Mouse (Mus musculus) hindbrain, embryonic 14.5 days (tissue): Measurements from ENCODE around the gene Tmem56. TPM values are rescaled to one million over a fixed set of nuclear protein-coding genes. Genes with fewer than 3 reads are reported as not detected.

Source experiments
- ATAC-seq: fragments of 200-750 bp; cut with Nextera tagmentation; 2 replicates; pipeline ENCODE4 v1.8.0; 2017; ENCODE audit warnings: moderate number of reproducible peaks, mild to moderate bottlenecking, moderate TSS enrichment, moderate library complexity; ENCODE audit not compliant: low FRiP score
- DNase-seq: peaks from one replicate; pipeline ENCODE4 v3.0.0-alpha.2; 2015; ENCODE audit warnings: low spot score
- H3K27ac ChIP-seq: fragments of 300-500 bp; sonication (generic); 2 replicates; pipeline ENCODE4 v1.5.1; 2014; ENCODE audit warnings: mild to moderate bottlenecking, moderate library complexity
- H3K27me3 ChIP-seq: fragments of 300-500 bp; sonication (generic); 2 replicates; pipeline ENCODE4 v1.6.1; 2014; ENCODE audit warnings: mild to moderate bottlenecking, low read length, mixed read lengths; ENCODE audit not compliant: control insufficient read depth, insufficient read depth
- H3K36me3 ChIP-seq: fragments of 300-500 bp; sonication (generic); replicated peaks from 2 replicates; pipeline ENCODE4 v1.6.1; 2014; ENCODE audit not compliant: control insufficient read depth, insufficient read depth
- H3K4me1 ChIP-seq: fragments of 300-500 bp; sonication (generic); replicated peaks from 2 replicates; pipeline ENCODE4 v1.6.1; 2014; ENCODE audit warnings: antibody characterized with exemption, low read length, mixed read lengths; ENCODE audit not compliant: control insufficient read depth, insufficient read depth
- H3K4me2 ChIP-seq: fragments of 300-500 bp; sonication (generic); replicated peaks from 2 replicates; pipeline ENCODE4 v1.6.1; 2014; ENCODE audit warnings: mild to moderate bottlenecking, moderate library complexity
- H3K4me3 ChIP-seq: fragments of 300-500 bp; sonication (generic); replicated peaks from 2 replicates; pipeline ENCODE4 v1.5.1; 2014; ENCODE audit warnings: mild to moderate bottlenecking, low read length
- H3K9ac ChIP-seq: fragments of 300-500 bp; sonication (generic); 2 replicates; pipeline ENCODE4 v1.6.1; 2014
- H3K9me3 ChIP-seq: fragments of 300-500 bp; sonication (generic); 2 replicates; pipeline ENCODE4 v1.6.1; 2016; ENCODE audit warnings: low read length; ENCODE audit not compliant: control insufficient read depth
- WGBS: fragments of 180-500 bp; shearing (Covaris S2); extraction: QIAGEN DNeasy Blood & Tissue Kit; methylation state at CpG from one replicate; pipeline ENCODE4 v1.1.7; 2014; 5-methylcytosine and 5-hydroxymethylcytosine counted together
- polyA plus RNA-seq: library from polyadenylated mRNA; unstranded; fragments of >200 nt; fragmentation: Nextera tagmentation; extraction: Ambion mirVana; gene quantifications from 2 replicates; pipeline ENCODE4 v1.2.1, GENCODE M21; 2014

The Tmem56 gene
- polyA plus RNA-seq, 1 experiment from 2014 or later, result 4.3 TPM

DNA sequence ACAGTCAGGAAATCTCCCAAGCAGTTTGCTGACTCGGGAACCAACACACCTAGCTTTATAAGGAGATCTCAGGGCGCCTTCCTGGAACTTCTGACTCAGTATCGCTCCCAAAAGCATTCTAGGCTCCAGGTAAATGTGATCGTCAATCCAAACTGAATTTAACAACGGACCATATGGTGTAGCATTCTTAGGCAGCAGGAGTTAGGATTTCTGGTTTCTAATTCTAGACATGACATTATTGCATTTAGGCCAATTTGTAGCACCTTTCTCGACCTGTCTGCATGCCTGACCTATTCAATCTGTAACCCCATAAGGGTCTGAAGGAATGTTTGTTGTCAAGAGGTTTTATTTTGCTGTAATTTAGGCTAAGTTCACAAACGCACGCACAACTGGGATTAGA lies 7.8 kb upstream of the Tmem56 start:
- 0 out of 2 replicates have a peak overlapping the region, but pooled peaks have one; percentile 90 for H3K27ac ChIP-seq
- H3K4me1 ChIP-seq, result peaks cover 3% of the 10 kb centered on the region; the same call in 1 of the 2 replicates
- peak overlapping the region; percentile 77 for H3K4me2 ChIP-seq
- H3K9ac ChIP-seq, result peak overlapping the region; percentile 57
- no peaks in the 10 kb centered on the region for H3K9me3 ChIP-seq
- no peak for ATAC-seq
- peak overlapping the region; percentile 45; the same call in 1 of the 2 replicates for H3K4me3 ChIP-seq
- no peaks in the 10 kb centered on the region for H3K36me3 ChIP-seq
- DNase-seq, result no peak
- 79% methylated on average over 8 of the region's 8 CpGs for WGBS
- no peaks in the 10 kb centered on the region for H3K27me3 ChIP-seq

- H3K9me3 ChIP-seq, result no peaks in the 10 kb centered on the region
- DNase-seq (no peak), ATAC-seq (no peak)
- no peak overlapping the region for H3K27ac ChIP-seq
- H3K36me3 ChIP-seq, result no peaks in the 10 kb centered on the region
- no peaks in the 10 kb centered on the region; the same call in 1 of the 2 replicates for H3K4me1 ChIP-seq
- no peaks in the 10 kb centered on the region for H3K27me3 ChIP-seq
- H3K4me2 ChIP-seq, result no peak overlapping the region
- H3K9ac ChIP-seq, result no peak overlapping the region
- WGBS, result 98% methylated on average over 2 of the region's 2 CpGs
- no peak overlapping the region for H3K4me3 ChIP-seq
Measured at GRCm38 (mm10) chr3:121287151-121287550, 4.3 kb upstream of the Tmem56 start.

- H3K27me3 ChIP-seq, result no peaks in the 10 kb centered on the region
- ATAC-seq (no peak), DNase-seq (no peak)
- H3K4me1 ChIP-seq, result no peaks in the 10 kb centered on the region
- H3K9ac ChIP-seq, result no peak overlapping the region
- H3K4me3 ChIP-seq, result no peak overlapping the region
- no peak overlapping the region for H3K4me2 ChIP-seq
- H3K9me3 ChIP-seq, result no peaks in the 10 kb centered on the region
- no peaks in the 10 kb centered on the region for H3K36me3 ChIP-seq
- WGBS, result 94% methylated on average over 6 of the region's 6 CpGs
- H3K27ac ChIP-seq, result no peak overlapping the region
Measured at GRCm38 (mm10) chr3:121285219-121285618, 2.3 kb upstream of the Tmem56 start.

DNA sequence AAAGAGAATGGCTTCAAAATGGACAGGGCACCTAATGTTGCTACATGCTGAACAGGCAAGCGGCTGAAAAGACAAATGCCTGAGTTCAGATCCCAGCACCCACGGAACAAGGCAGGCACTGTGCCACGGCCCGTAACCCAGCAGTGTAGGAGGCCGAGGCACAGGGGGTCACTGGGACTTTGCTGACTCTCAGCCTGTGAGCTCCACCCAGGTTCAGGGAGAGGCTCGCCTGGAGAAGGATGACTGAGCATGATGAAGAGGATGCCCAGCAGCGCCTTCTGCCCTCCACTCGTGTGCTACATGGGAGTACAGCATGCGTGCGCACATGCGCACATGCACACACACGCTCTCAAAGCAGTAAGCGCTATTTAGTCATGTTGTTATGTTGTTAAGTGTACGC lies 3.2 kb downstream of the Tmem56 start:
- no peak for ATAC-seq
- no peak overlapping the region for H3K27ac ChIP-seq
- H3K9ac ChIP-seq, result no peak overlapping the region
- H3K9me3 ChIP-seq, result no peaks in the 10 kb centered on the region
- no peak overlapping the region for H3K4me3 ChIP-seq
- no peaks in the 10 kb centered on the region for H3K4me1 ChIP-seq
- no peak overlapping the region for H3K4me2 ChIP-seq
- H3K27me3 ChIP-seq, result no peaks in the 10 kb centered on the region
- no peaks in the 10 kb centered on the region for H3K36me3 ChIP-seq
- WGBS, result 88% methylated on average over 14 of the region's 14 CpGs
- no peak for DNase-seq

GRCm38 (mm10) chr3:121277557-121277956 lies 5.3 kb downstream of the Tmem56 start:
- no peak for ATAC-seq
- 86% methylated on average over 4 of the region's 4 CpGs for WGBS
- H3K4me2 ChIP-seq, result no peak overlapping the region

DNA sequence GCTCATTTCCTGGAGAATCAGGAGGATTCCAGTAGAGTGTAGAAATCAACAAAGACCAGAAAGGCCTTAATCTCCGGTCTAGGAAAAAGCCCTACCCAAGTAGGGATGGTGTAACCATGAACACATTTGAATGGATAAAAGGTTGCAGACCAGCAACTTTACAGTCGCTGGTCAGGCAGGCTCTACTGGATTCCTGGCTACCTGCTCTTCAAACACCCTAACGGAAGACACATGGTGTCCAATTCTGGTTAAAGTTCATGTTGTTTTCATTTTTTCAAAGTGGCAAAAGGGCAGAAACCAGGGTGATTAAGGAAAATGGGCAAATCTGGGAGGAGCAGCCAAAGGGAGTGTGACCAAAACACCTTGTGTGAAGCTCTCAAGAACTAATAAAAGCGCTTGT lies 5.9 kb downstream of the Tmem56 start:
- ATAC-seq (no peak), DNase-seq (no peak)
- no peaks in the 10 kb centered on the region for H3K9me3 ChIP-seq
- no peaks in the 10 kb centered on the region for H3K27me3 ChIP-seq
- H3K4me3 ChIP-seq, result no peak overlapping the region
- H3K36me3 ChIP-seq, result no peaks in the 10 kb centered on the region
- WGBS, result 87% methylated on average over 4 of the region's 4 CpGs
- H3K4me1 ChIP-seq, result no peaks in the 10 kb centered on the region
- H3K9ac ChIP-seq, result no peak overlapping the region
- no peak overlapping the region for H3K27ac ChIP-seq
- no peak overlapping the region for H3K4me2 ChIP-seq

More at GRCm38 (mm10) chr3:121277557-121277956, 5.3 kb downstream of the Tmem56 start:
- H3K9ac ChIP-seq, result no peak overlapping the region
- H3K9me3 ChIP-seq, result no peaks in the 10 kb centered on the region
- H3K4me1 ChIP-seq, result no peaks in the 10 kb centered on the region
- H3K36me3 ChIP-seq, result no peaks in the 10 kb centered on the region
- H3K4me3 ChIP-seq, result no peak overlapping the region
- H3K27ac ChIP-seq, result no peak overlapping the region
- no peak for DNase-seq
- no peaks in the 10 kb centered on the region for H3K27me3 ChIP-seq

- DNase-seq (no peak), ATAC-seq (no peak)
- H3K4me1 ChIP-seq, result no peaks in the 10 kb centered on the region
- H3K4me3 ChIP-seq, result no peak overlapping the region
- H3K4me2 ChIP-seq, result no peak overlapping the region
- H3K27ac ChIP-seq, result no peak overlapping the region
- no peak overlapping the region for H3K9ac ChIP-seq
- H3K27me3 ChIP-seq, result no peaks in the 10 kb centered on the region
- WGBS, result 98% methylated on average over 2 of the region's 2 CpGs
- H3K36me3 ChIP-seq, result no peaks in the 10 kb centered on the region
- H3K9me3 ChIP-seq, result no peaks in the 10 kb centered on the region
Measured at GRCm38 (mm10) chr3:121274010-121274409, 8.9 kb downstream of the Tmem56 start.

DNA sequence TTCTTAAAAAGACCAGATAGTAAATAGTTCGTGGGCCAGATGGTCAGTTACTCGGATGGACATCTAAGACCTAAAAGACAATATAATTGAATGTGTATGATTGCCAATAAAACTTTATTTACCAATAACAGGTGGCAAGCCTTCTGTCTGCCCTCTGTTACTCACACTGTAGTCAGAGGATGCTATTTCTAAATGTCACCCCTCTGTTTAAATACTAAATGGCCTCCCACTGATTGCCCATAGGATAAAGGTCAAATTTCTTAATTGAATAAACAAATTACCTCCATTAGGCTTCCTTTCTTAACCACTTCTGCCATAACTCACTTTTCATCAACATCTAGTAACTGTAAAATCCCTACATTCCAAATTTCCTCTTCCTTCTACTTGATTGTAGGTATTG lies 10.3 kb downstream of the Tmem56 start:
- no peaks in the 10 kb centered on the region for H3K27me3 ChIP-seq
- H3K9ac ChIP-seq, result no peak overlapping the region
- WGBS, result 86% methylated on average over 2 of the region's 2 CpGs
- H3K9me3 ChIP-seq, result no peaks in the 10 kb centered on the region
- H3K4me1 ChIP-seq, result no peaks in the 10 kb centered on the region
- H3K4me3 ChIP-seq, result no peak overlapping the region
- H3K4me2 ChIP-seq, result no peak overlapping the region
- H3K36me3 ChIP-seq, result no peaks in the 10 kb centered on the region
- ATAC-seq, result no peak
- no peak overlapping the region for H3K27ac ChIP-seq
- DNase-seq, result no peak

GRCm38 (mm10) chr3:121267283-121267682 lies 15.6 kb downstream of the Tmem56 start:
- ATAC-seq (no peak), DNase-seq (no peak)
- H3K9me3 ChIP-seq, result no peaks in the 10 kb centered on the region
- no peak overlapping the region for H3K27ac ChIP-seq
- 0 out of 2 replicates have a peak, but pooled peaks cover 4% of the 10 kb centered on the region for H3K4me1 ChIP-seq
- no peak overlapping the region for H3K9ac ChIP-seq
- H3K4me3 ChIP-seq, result no peak overlapping the region
- no peak overlapping the region for H3K4me2 ChIP-seq
- H3K36me3 ChIP-seq, result no peaks in the 10 kb centered on the region
- WGBS, result 90% methylated on average over 5 of the region's 5 CpGs
- H3K27me3 ChIP-seq, result peaks cover 23% of the 10 kb centered on the region

DNA sequence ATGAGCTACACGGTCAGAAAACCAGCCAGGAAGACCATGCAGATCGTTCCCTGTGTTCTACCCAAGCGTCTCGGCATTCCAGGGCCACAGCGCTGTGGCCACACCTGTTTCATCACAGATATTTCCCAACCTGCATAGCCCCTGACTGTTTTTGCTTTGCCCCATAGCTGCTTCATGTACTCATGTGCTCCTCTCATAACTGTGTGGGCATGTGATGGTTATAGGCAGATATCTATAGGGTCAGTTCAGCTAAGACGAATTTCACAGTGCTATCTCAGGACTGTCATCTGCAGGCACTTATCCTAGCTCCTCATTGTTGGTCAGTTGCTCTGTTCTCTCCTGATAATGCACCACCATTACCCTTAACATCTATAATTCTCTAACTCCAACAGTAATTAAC lies 18.7 kb downstream of the Tmem56 start:
- H3K36me3 ChIP-seq, result no peaks in the 10 kb centered on the region
- no peak overlapping the region for H3K27ac ChIP-seq
- no peak for DNase-seq
- H3K4me1 ChIP-seq, result 0 out of 2 replicates have a peak, but pooled peaks cover 4% of the 10 kb centered on the region
- H3K4me2 ChIP-seq, result no peak overlapping the region
- ATAC-seq, result no peak
- H3K9ac ChIP-seq, result no peak overlapping the region
- peaks cover 47% of the 10 kb centered on the region for H3K27me3 ChIP-seq
- no peak overlapping the region for H3K4me3 ChIP-seq
- 67% methylated on average over 6 of the region's 6 CpGs for WGBS
- no peaks in the 10 kb centered on the region for H3K9me3 ChIP-seq
